Mouse (Mus musculus) urinary bladder, postnatal 25 days (tissue): ENCODE measurements at regions not wholly inside any gene's neighbourhood (a gene's known extent, or its start where the extent isn't known, plus 50 kb on each side); places are given as distances from the start of the nearest gene placed in this dataset.

Experiments used
- DNase-seq: peaks from one replicate; pipeline ENCODE4 v3.0.0; 2022; ENCODE audit warnings: low spot score

DNA sequence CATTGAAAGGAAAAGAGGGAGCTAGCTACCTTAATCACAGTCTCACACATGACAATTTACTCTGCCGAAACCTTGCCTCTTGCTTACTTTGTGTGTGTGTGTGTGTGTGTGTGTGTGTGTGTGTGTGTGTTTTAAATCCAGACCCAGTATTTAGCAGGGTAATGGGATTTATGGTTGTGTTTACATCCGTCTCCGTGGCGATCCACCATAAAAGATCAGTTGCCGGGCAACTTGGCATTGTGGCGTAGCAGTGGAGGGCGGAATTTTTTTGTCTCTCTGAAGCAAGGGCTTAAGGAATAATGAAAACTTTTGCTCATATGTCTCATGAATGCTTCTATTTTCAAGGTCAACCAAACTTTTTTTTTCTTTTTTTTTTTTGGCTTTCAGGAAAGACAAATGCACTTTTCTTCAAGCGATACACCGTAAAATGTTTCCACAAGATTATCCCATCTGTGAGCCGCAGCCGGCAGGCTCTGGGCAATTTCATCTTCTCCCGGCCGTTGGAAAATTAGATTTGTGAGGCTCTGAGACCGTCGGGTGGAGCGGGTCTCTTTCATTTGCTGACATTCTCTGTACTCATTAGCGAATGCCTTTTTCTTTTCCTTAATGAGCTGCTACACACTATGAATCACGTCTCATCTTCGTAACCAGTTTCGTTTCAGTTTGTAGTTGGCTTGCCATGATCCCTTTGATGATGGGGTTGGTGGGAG lies 53.9 kb upstream of the Ptch1 start:
- no peak for DNase-seq

DNA sequence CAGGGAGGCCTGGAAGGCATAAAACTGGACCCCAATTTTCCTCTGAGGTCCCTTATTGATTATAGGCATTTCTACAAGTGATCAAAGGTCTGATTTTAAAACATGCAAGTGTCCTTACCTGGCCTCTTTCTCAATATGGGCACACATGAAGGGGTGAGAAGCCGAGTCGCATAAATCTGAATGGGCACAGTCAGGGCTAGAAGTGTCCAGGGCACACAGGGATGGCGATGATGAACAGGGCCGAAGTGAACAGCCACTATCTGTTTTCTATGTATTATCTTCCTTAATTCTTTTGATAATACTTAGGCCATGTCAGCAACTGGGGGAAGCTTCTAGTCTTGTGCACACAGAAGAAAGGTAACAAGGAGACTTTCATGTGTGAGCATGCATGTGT lies 54.5 kb upstream of the Ptch1 start:
- DNase-seq, result no peak

DNA sequence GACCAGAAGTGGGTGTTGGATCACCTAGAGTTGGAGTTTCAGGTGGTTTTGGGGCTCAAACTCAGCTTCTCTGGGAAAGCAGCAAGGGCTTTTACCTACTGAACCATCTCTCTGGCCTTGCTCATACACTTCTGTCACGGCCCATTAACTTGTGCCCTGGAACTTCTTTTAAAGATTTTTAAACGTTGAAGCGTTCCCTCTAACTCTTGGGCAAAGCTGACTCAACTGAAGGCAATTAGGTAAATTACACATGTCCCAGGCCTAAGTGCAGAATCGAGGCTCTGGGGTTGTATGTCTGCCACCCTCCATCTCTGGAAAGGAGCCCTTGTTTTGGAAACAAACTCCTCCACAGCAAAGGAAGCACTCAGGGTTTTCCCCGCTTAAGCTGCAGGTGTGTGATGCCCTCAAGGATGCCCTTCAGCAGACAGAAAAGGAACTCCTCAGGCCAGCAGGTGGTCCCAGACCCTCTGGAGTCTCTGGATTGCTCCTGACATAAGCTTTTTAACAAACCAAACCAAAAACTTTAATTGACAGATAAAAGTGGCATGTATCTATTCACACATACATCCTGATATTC lies 58.5 kb upstream of the Ptch1 start:
- no peak for DNase-seq

DNA sequence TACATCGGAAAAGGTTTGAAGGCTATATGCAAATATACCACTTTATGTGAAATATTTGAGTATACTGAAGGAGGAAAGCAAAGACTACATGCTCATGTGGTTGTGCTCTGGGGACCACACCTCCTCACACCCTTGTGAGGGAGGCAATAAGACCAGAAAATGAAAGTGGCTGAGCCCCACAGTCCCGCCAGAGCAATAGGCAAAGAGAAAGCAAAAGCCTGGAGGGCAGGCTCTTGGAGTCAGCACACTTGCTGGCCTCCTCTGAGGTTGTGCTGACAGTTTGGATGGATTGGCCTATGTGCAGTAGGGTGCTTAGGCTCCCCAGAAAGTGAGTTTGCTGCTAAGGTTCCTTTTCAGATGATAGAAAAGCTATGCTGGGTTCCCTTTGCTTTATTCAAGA lies 60.9 kb upstream of the Ptch1 start:
- no peak for DNase-seq

DNA sequence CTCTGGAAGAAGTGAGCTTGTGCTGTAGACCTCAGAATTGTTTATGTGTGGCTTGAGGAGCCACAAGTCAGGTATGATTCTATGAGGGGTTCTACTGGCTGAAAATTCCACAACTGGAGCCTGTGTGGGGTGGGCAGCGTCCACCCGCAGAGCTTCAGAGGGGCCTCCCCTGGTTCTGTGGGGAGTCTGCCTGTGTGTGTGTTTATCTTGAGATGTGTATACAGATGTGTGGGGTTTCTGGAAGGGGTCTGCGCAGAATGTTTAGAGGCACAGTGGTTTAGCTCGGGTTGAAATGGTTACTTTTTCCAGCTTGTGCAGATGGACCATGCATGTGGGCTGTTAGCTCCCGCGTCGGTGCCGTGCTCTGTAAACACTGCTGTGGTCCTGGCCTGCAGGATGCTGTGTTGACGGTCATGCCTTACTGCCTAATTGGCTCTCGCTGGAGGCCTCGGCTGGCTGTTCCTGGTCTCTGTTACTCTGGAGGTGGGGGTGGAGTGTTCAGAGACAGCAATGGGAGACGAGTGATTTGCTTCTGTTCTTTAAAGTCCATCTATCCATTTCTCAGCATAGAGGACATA lies 68.3 kb upstream of the Ptch1 start:
- DNase-seq, result no peak

DNA sequence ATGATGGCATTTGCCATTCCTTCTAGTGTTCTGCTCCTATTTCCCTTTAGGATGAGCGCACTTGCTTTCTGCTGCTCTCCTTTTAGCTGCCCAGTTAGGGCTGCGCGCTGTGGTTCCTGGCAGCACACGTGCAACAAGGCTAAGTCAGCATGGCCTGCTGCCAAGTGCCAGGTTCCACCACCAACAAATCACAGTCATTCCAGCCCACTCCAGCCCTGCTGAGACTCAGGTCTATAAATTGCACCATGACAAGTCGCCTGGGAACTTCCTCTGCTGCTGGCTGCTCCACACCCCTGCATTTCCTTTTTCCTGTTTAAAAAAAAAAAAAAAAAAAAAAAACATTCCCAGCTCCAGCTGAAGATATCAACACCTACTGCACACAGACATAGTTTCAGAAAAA lies 69.2 kb upstream of the Ptch1 start:
- DNase-seq, result peak; percentile 19

DNA sequence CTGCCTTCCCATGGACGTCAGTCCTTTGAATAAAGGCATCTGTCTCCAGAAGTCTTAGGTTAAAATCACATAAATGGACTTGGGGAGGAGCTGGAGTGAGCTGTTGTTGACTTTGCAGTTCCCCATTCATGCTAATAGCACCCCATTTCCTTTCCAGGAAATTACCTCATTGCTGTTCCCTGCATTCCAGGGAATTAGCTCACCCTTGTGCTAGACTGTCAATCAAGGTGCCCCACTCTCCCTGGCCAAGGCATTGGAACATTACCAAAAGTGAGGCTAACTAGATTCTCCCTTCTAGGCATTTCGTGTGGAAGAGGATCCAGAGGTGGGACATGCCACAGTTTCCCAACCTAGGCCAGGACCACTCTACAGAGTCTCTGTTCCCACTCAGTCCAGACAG lies 70.0 kb upstream of the Ptch1 start:
- DNase-seq, result no peak

DNA sequence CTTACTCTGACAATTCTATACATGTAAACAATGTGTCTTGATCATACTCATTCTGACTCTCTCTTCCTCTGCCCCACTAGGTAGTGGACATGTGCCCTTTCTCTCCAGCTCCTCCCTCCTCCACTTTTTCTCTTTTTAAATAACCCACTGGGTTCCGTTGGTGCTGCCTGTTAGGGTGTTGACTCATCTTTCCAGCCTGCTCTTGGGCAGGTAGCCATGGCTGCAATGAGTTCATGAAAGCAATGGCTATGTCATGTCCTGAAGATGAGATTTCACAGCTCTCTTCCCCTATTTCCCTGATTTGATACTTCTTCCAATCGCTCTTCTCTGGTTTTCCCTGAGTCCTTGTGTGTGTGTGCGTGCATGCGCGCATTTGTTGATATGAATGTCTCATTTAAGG lies 70.9 kb upstream of the Ptch1 start:
- no peak for DNase-seq

DNA sequence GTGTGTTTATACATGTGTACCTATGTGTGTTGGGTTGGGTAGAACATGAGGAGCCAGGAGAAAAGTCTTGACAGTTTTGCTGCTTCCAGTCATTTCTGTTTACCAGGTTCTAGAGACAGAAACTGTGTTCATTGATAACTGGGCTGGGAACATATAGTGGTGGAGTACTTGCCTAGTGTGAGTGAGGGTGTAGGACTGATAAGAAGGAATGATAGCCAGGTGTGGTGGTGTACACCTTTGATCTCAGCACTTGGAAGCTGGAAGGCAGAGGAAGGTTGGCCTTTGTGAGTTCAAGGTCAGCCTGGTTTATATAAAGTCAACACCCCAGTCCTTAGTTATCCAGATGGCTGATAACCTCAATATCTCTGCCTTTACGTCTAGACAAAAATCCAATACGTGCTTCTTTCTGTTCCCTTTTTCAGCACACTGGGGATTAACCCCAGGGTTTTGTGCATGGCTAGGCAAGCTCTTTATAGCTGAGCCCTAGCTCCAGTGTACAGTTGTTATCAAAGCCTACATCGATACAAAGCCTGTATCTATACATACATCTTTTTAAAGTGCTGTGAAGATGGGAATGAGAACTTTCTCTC lies 75.8 kb upstream of the Ptch1 start:
- no peak for DNase-seq

DNA sequence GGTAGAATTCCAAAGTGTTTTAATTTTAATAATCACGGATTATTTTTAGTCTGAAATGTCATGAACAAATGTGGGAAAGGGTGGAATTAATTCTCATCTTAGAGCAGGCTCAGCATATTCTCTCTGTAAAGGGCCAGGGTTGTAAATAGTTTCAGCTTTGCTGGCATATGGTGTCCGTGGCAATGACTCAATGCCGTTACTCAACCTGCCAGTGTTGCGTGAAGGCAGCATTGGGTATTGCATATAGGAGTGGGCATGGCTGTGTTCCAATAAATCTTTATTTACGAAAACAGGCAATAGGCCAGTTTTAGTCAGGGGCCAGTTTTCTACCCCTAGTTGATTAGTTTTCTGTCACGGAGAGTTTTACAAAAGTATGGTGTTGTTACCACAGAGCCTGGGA lies 81.1 kb upstream of the Ptch1 start:
- no peak for DNase-seq

DNA sequence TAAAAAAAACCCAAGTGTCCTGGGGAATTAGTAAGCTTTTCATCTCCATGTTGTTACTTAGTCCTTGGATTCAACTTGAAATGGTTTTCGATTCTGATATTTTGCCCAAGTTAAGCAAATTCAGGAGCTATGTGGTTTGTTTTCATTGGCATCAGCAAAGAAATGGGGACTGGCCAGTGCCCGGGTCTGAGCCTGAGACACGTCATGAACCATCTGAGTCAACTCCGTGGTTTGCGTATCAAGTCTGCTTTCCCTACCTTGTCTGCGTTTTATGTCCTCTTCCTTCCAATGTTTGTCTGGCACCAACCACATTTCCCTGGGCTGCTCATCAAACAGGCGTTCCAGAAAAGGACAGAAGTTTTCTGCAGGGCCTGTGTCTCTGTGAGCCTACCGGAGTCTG lies 83.7 kb upstream of the Ptch1 start:
- DNase-seq, result no peak

DNA sequence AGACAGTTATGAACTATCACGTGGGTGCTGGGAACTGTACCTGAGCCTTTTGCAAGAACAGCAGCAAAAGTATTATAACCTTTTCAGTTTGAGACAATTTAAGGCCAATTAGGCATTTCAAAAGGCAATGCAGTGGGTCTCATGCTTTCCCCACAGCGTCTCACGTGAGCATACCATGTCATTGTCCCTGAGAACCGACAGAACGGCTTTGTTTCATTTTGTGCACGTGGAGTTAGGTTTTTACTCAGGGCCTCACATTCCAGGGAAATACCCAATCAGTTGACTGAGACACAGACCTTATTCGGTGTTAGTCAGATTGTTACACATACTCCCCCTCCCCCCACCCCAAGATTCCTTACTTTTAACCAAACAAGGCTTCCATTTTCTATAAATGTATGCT lies 86.0 kb upstream of the Ptch1 start:
- no peak for DNase-seq

DNA sequence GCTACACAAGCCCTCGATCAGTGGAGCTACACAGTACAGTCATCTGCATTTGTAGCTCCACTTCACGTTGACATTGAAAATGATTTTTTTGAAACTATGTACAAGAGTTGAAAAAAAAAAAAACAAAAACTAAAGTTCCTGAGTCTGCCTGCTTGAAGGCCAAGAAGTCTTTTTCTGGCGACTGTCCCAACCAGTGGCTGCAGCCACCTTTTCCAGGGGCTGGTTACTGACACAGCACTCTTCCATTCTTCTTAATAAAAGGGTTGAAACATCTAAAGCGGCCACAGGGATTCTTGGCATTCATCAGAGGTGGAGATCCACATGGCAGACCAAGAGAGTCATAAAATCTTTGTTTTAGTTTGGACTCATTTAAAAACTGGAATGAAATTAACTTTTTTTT lies 87.0 kb upstream of the Ptch1 start:
- no peak for DNase-seq

DNA sequence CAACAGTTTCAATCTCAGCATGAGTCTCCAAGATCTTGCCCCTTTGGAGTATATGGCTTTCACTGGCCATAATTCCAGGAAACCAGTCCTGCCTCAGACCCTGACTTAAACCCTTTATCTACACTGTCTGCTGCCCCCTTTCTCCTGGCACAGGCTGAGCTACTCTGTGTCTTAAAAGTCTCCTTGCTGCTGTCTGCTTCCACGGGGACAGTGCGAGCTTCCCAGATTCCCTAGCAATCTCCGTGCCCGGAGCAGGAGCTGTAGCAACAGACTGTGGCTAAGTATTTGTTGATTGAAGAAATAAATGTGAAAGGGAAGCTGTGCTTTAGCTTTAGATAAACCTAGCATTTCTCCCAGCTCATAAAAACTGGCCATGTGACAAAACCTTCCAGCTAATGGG lies 95.2 kb upstream of the Ptch1 start:
- no peak for DNase-seq

DNA sequence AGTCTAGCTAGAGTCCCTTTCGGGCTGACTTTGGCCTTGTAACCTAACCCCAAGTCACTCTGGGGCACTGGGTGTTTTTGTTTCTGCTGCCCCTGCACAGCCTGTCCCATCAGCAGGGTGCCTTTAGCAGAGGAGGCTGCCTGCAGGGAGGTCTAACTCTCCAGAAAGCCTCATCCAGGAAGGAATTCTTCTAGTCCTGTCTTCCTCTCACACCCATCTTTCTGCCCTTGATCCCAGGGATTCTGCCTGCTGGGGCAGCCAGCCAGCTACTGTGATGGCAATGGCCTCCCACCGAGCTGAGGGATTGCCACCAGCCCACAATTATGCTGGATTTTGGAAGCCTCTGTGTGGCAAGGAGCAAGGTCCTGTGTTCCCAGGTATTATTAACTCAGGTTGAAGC lies 95.6 kb upstream of the Ptch1 start:
- no peak for DNase-seq

DNA sequence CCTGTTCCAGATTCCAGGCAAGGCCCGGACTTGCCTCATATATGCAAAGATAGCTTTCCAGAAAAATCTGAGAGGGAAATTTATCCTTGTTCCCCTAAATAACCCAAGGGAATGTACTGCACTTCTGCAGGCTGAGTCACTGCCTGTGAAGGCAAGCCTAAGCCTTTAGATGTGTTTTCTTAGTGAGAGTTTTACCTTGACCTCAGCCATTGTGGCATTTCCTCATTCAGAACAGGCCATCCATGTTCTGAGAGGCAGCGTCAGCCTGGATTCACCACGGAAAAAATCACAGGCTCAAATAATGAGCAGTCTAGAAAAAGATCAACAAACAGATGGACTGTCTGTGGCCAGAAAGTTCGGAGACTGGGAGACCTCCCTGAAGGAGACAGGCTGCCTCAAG lies 99.0 kb upstream of the Ptch1 start:
- DNase-seq, result no peak

DNA sequence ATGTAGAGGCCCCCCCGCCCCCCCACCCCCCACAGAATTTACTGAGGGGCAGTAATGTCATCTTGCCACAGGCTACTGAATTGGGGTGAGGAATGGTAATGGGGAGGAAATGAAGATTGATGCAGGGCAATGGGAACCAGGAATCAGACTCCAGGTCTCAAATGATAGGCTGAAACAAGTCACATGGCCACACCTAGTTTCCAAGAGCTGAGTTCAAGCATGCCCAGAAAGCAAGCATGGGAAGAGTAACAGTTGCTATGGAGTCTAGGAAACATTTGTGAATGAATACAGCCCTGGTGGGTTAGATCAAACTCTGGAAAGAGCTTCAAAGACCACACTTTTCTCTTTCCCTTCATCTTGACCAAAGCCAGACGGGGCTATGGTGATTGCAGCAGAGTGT lies 104.3 kb upstream of the Ptch1 start:
- DNase-seq, result no peak

DNA sequence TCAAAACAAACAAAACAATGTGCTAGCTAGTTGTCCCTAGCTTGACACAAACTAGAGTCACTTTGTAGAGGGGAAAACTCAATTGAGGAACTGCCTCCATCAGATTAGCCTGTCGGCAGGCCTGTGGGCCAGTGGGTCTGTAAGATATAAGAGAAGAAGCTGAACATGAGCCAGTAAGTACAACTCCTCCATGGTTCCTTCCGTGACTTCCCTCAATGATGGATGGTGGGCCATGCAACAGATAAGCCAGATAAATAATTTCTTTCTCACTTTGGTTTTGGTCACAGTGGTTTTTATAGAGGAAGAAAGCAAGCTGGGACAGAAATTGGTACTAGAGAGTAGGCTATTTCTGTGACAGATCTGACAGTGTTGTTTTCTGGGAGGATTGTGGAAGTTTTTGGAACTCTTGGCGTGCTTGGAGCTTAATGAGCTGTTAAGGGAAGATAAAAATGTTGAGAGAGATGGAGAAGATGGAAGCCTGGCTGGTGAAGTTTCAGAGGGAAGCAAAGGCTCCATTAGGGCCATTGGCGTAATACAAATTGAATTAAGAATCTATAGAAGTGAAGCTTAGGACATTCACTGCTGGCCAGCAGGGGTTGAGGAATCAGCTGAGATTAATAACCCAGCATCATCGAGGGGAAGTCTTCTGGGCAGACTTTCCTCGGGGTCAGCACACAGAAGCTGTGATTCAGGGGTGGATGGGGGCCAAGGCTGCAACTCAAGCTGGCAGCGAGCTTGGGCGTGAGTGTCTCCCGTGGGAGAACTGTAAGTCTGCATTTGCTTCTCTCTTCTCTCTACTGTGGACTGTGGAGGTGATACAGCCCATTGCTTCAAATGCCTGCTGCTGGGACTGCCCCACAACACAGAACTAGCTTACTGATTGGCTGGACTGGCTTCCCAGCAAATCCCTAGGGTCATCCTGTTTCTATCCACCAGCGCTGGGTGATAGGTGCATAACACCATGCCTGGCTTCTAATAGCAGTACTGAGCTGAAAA lies 105.2 kb upstream of the Ptch1 start:
- DNase-seq, result no peak

DNA sequence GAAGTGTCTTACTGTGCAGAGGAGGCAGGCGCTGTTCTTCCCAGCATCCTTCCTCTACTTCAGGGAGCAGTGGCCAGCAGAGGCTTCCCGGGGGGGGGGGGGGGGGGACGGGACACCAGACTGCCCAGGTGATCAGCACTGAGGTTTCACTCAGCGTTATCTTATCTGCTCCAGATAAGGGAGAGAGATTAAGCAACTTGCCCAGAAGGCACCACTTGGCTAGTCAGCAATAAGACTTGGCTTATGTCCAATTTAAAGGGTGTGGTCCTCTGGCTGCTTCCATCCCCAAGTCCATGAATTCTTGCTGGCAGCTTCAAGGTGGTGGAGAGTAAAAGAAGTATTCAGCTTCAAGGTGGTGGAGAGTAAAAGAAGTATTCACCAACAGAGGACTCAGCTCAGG lies 108.9 kb upstream of the Ptch1 start:
- no peak for DNase-seq

DNA sequence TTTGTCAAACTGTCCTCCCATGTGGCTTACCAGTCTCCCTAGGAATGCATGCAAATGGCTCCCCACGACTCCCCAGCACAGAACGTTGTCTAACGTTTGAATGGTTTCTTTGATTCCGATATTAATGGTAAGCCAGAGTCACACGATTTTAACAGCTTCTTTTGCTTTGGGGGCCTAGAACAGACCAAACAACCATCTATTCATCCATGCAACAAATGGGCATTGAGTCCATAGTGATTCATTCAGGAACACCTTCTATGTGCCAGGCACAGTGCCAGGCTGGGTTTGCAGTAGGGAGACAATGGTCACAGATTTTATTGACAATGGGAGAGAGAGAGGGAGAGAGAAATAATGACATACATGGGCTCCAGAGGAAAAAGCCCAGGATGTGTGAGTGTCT lies 118.6 kb upstream of the Ptch1 start:
- no peak for DNase-seq

DNA sequence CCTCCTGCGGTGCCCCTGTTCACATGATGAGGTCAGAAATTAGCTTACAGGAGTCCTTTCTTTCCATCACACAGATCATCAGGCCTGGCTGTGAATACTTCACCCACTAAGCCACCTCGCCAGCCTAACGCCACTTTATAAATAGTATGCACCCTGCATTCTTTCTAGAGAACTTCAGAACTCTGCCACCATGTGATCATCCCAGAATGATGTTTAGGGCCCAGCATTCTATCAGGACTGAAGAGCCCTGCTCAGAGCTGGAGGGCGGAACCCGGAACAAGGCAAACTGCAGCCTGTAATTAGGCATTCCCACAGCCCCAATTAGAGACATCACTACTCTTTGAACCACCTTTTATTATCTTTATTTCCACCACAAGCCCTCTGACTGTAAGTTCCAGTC lies 120.2 kb upstream of the Ptch1 start:
- no peak for DNase-seq

DNA sequence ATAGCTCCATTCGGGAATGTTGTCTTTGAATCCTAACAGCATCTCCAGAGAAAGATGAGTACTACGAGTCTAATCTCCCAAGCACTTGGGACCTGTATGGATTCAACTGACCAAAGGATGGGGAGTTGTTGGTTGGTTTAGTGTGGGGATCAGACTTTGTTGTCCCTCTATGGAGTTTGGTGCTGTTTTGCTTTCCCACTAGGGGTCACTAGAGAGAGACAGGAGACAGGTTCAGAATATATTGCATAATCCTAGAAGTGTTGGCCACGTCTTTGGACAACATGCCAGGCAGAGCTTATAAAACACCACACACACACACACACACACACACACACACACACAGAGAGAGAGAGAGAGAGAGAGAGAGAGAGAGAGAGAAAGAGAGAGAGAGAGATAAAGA lies 118.6 kb upstream of the Ercc6l2 start:
- peak; percentile 14 for DNase-seq
